ENCODE assay signal across 8 mouse cellular contexts in the genomic region with DNA sequence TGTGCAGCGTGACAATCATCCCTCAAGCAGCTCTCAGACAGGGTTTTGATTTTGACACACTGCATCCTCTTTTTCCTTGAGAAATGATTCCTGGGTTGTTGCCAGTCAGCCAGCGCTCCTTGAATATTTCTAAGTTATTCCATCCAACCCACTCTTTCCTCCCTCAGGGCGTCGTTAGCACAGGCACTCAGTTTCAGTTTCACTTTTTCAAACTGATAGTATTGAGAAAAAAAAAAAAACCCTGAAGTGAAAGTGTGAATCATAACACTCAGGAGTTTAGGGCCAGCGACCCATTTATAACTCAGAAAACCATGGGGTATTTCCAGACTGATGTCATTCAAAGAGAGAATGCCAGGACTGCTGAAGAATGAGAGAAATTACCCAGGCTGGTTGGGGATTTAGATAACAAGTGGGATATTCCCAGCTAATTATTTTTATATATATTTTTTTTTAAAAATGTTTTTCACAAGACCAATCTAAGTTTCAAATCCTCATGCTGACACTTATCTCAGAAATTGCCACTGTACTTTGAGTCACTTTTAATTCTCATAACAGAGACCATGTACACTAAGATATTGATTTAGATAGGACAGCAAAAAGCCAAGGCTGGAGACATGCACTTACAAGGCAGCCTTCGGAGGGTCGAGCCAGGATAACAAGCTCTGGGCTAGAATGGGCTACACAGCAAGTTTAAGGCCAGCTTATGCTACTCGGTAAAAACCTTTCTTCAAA.
DNase-seq lines count a peak whose midpoint lies in the region; TF ChIP-seq lines count a peak whose summit lies in the region.
"Had no signal": no experiment of that assay in that cellular context is flagged by ENCODE, and none has a peak within 500 bp of the region (broad histone marks: within the 10 kb centered on the region; RNA-seq: fewer than 3 reads in every experiment).

No protein-coding gene starts in this region.

- peak; percentile 17 for DNase-seq in retina, postnatal 1 day
- no peak for DNase-seq in retina, embryonic 14.5 days (ENCODE audit: low spot score)
- DNase-seq in adrenal gland, postnatal 25 days, result peak; percentile 3
- peak; percentile 26 to 40 for DNase-seq in heart, adult 2 months
- peak; percentile 11 to 21 for DNase-seq in kidney, postnatal 36 days
- DNase-seq in lung, postnatal 14 days, result peak; percentile 1
- DNase-seq in thymus, postnatal 14 days, result peak; percentile 15

- no peak for TF ChIP-seq POLR2A in heart, adult 2 months (IDR thresholded peaks at IDR 0.05; ENCODE audit: insufficient read depth, low read depth, low read length)

- 38% methylated on average over 8 of the region's 8 CpGs for WGBS in heart, adult 2 months

- no peaks in the 10 kb centered on the region for H3K36me3 ChIP-seq in heart, adult 2 months (ENCODE audit: control insufficient read depth, insufficient read depth, low read length)

- H3K4me3 ChIP-seq in heart, adult 2 months, result peak overlapping the region; percentile 54
- H3K4me3 ChIP-seq: erythroblast, embryonic 14.5 days had no signal

- no peak for TF ChIP-seq EP300 in heart, adult 2 months (IDR thresholded peaks at IDR 0.05; ENCODE audit: insufficient read depth, low read depth, low read length)

- intact Hi-C loops in heart, adult 2 months (cut with DNase I), result no loop called here

- H3K79me2 ChIP-seq in heart, adult 2 months (replicated peaks; ENCODE audit: control insufficient read depth, insufficient read depth, low read length), result no peaks in the 10 kb centered on the region

- no peak overlapping the region for H3K9ac ChIP-seq in heart, adult 2 months (ENCODE audit: low read depth, low read length)

- H3K27ac ChIP-seq in heart, adult 2 months, result peak overlapping the region; percentile 10; the same call in 1 of the 2 replicates

- H3K27me3 ChIP-seq in heart, adult 2 months (ENCODE audit: control insufficient read depth, insufficient read depth, low read length), result no peaks in the 10 kb centered on the region

- H3K4me1 ChIP-seq in heart, adult 2 months (ENCODE audit: control insufficient read depth, insufficient read depth, low read length), result no peaks in the 10 kb centered on the region; the same call in 1 of the 2 replicates

- no peak for TF ChIP-seq CTCF in heart, adult 2 months (IDR thresholded peaks at IDR 0.05)
